Mouse (Mus musculus): ENCODE results near the gene Kbtbd6. TPM values are rescaled to one million over a fixed set of nuclear protein-coding genes. Genes with fewer than 3 reads are reported as not detected.
A peak's percentile ranks its signal among the peaks of the same experiment; 100 is the strongest.

Gene Kbtbd6
- polyA plus RNA-seq, 1 experiment from 2014 or later = 6.6 TPM

- peak; percentile 93 for DNase-seq (ENCODE audit: low spot score)
Observed at GRCm38 (mm10) chr14:79481339-79482151, 29.9 kb downstream of the Kbtbd6 start, which contains the start of gene Wbp4. Gene Wbp4 (minus strand): TSS chr14:79481520.

- peak; percentile 27 for DNase-seq (ENCODE audit: low spot score)
Observed at GRCm38 (mm10) chr14:79482251-79482661, 30.6 kb downstream of the Kbtbd6 start.

DNA sequence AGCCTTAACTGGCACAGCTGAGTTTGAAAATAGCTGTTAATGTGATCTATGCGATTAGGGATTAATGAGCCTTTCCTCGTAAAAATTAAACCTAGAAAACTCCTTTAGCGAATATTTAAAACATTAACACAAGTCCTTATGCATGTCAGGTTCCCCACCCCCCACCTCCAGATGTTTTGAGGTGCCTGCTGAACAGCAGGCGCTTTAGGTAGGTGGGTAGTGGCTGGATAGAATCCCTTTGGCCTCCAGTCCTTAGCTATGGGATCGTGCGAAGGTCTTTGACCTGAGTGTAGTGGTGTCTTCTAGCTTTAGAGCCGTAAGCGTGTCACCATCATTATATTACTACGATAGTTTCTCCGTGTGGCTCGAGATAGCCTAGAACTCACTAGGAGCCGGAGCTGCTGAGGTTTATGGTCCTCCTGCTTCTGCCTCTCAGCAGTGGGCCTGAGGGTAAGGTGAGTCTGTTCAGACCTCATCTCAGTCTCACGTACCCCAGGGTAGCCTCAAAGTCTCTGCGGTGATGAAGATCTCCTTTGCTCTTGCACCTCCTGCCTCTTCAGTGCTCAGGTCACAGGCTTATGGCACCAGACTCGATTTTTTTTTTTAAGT is 31.2 kb downstream of the Kbtbd6 start:
- DNase-seq (ENCODE audit: low spot score) = peak; percentile 44

- DNase-seq (ENCODE audit: low spot score) = peak; percentile 16
Observed at GRCm38 (mm10) chr14:79483611-79484120, 32.0 kb downstream of the Kbtbd6 start.

DNA sequence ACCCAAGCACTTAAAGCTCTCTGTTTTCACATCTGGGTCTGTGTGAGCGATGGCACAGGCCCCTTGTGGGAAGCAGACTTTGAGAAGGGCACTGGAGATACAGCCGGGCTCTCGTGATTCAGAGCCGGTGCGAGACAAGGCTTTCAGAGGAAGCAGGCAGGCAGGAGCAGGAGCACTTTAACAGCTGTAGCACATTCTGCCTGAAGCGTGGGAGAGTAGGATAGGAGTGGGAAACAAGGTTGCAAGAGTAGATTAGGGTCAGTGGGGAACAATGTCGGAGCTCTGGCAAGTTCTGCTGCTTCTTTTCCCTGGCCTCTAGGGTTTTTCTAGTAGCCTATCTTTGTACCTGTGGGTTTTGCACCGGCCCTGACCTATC is 35.0 kb downstream of the Kbtbd6 start:
- no peak for DNase-seq (ENCODE audit: low spot score)

- peak; percentile 60 for DNase-seq (ENCODE audit: low spot score)
Observed at GRCm38 (mm10) chr14:79486993-79487731, 35.5 kb downstream of the Kbtbd6 start.

DNA sequence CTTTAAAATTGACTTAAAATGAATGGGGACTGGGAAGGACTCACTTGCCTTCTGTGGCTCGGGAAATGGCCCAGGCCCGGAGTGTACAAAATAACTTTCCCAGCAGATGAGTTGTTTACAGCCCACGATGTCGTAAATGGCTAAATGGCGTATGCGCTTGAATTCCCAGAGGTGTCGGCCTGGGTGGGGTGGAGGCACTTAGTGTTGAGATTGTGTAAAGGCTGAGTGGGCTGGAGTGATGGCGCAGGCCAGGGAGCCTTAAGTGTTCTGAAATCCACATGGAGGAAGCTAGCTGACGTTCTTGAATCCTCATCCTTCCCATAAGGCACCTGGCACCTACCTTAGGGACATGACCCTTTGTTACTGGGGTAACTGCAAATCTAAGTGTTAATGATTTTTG is 36.9 kb downstream of the Kbtbd6 start:
- DNase-seq (ENCODE audit: low spot score) = no peak

DNA sequence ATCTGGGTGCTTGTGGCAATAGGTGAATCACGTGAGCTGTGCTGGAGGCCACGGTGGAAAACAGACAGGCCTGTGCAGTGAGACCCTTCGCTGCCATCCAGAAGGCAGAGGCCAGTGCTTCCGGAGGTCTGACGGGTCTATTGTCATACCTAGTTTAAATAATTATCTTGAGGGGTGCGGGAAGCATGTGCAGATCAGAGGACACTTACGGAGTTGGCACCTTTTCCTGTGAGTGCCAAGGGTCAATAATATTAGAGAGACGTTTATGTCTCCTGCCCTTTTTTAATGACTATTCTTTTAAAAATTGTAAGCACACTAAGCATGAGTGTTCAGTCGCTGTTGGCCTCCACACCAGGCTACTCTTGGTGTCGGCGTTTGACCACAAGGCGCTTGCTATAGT is 37.5 kb downstream of the Kbtbd6 start:
- no peak for DNase-seq (ENCODE audit: low spot score)

GRCm38 (mm10) chr14:79490246-79490645 is 38.6 kb downstream of the Kbtbd6 start:
- DNase-seq (ENCODE audit: low spot score) = no peak

DNA sequence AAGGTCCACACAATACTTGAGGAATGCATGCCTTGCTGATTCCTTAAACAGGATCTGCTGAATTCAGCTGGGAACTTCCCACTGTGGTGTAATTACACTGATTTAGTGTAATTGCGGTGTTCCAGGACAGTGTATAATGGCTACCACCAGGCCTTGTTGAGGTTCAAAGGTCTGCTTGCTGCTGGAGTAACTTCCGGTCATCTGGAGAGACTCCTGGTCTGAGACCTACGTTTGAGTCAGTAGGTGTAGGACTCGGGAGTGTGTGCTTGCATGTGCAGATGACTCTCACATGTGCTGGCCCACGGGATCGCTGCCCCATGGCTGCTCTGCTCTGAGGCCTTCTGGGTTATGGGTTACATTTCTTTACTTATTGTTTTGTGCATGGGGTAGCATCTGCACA is 42.7 kb downstream of the Kbtbd6 start:
- no peak for DNase-seq (ENCODE audit: low spot score)

GRCm38 (mm10) chr14:79499326-79499725 is 47.7 kb downstream of the Kbtbd6 start:
- DNase-seq (ENCODE audit: low spot score) = no peak

GRCm38 (mm10) chr14:79500756-79501155 is 49.1 kb downstream of the Kbtbd6 start:
- no peak for DNase-seq (ENCODE audit: low spot score)

- DNase-seq (ENCODE audit: low spot score) = no peak
Observed at GRCm38 (mm10) chr14:79503371-79504075, 51.9 kb downstream of the Kbtbd6 start.

Other genes starting within 250 kb of the Kbtbd6 start
- not detected in 2 replicates for gene Zfp957, start 204.5 kb upstream of the Kbtbd6 start, polyA plus RNA-seq (2015; fragmentation: Nextera tagmentation; extraction: Ambion mirVana)
- 552 and 560 TPM in 2 replicates for gene Rgcc, start 150.2 kb upstream of the Kbtbd6 start, polyA plus RNA-seq (2015; fragmentation: Nextera tagmentation; extraction: Ambion mirVana)
- 59.5 and 72.6 TPM in 2 replicates for gene Naa16, start 61.1 kb upstream of the Kbtbd6 start, polyA plus RNA-seq (2015; fragmentation: Nextera tagmentation; extraction: Ambion mirVana)
- 8.0 and 9.4 TPM in 2 replicates for gene Mtrf1, start 54.1 kb upstream of the Kbtbd6 start, polyA plus RNA-seq (2015; fragmentation: Nextera tagmentation; extraction: Ambion mirVana)
- 7.2 and 7.6 TPM in 2 replicates for gene Kbtbd7, start 25.3 kb upstream of the Kbtbd6 start, polyA plus RNA-seq (2015; fragmentation: Nextera tagmentation; extraction: Ambion mirVana)
- 86.6 and 108 TPM in 2 replicates for gene Elf1, start 29.4 kb downstream of the Kbtbd6 start, polyA plus RNA-seq (2015; fragmentation: Nextera tagmentation; extraction: Ambion mirVana)
- gene Wbp4, start 29.7 kb downstream of the Kbtbd6 start, polyA plus RNA-seq (2015; fragmentation: Nextera tagmentation; extraction: Ambion mirVana) = 45.7 and 49.9 TPM in 2 replicates
- 130 and 131 TPM in 2 replicates for gene Sugt1, start 135.9 kb downstream of the Kbtbd6 start, polyA plus RNA-seq (2015; fragmentation: Nextera tagmentation; extraction: Ambion mirVana)
- gene Cnmd, start 210.3 kb downstream of the Kbtbd6 start, polyA plus RNA-seq (2015; fragmentation: Nextera tagmentation; extraction: Ambion mirVana) = 11.1 and 13.5 TPM in 2 replicates